Mouse (Mus musculus): ENCODE measurements around the gene Etl4. TPM values are rescaled to one million over a fixed set of nuclear protein-coding genes. Genes with fewer than 3 reads are reported as not detected.

The Etl4 gene
- polyA plus RNA-seq, 1 experiment from 2014 or later, result 77.7 TPM

- POLR2A ChIA-PET, result no interaction called here
- no peak for DNase-seq (ENCODE audit: low read depth, low spot score)
- no peaks in the 10 kb centered on the region for H3K27me3 ChIP-seq
- no peak for ATAC-seq
- TF ChIP-seq CTCF (IDR thresholded peaks at IDR 0.05), result no peak
- in situ Hi-C loops (cut with MboI; ENCODE audit: low pct_unique_long_range_greater_than_20kb), result no loop called here
- CTCF ChIA-PET, result interaction anchor here (1.4 kb wide), 1 partner anchor 22 kb away, joined by 4 read pairs; no protein-coding TSS in a partner anchor
Observed at GRCm38 (mm10) chr2:20830882-20831281, 921.3 kb downstream of the Etl4 start.

GRCm38 (mm10) chr2:20831608-20832406 is 922.2 kb downstream of the Etl4 start:
- ChIA-PET POLR2A (no interaction called here), CTCF (interaction anchor here (1.4 kb wide), 1 partner anchor 21 kb away, joined by 4 read pairs; no protein-coding TSS in a partner anchor)
- DNase-seq (ENCODE audit: low read depth, low spot score) (no peak), ATAC-seq (no peak)
- TF ChIP-seq CTCF (IDR thresholded peaks at IDR 0.05), result no peak
- no peaks in the 10 kb centered on the region for H3K27me3 ChIP-seq
- in situ Hi-C loops (cut with MboI; ENCODE audit: low pct_unique_long_range_greater_than_20kb), result no loop called here

GRCm38 (mm10) chr2:20849346-20849745 is 939.8 kb downstream of the Etl4 start:
- no peaks in the 10 kb centered on the region for H3K27me3 ChIP-seq
- ATAC-seq, result no peak
- ChIA-PET CTCF (no interaction called here), POLR2A (no interaction called here)
- no peak for TF ChIP-seq CTCF (IDR thresholded peaks at IDR 0.05)
- in situ Hi-C loops (cut with MboI; ENCODE audit: low pct_unique_long_range_greater_than_20kb), result no loop called here
- no peak for DNase-seq (ENCODE audit: low read depth, low spot score)

Data from Patski (cell line).